Mouse (Mus musculus) heart, postnatal 25 days (tissue): ENCODE measurements at regions not wholly inside any gene's neighbourhood (a gene's known extent, or its start where the extent isn't known, plus 50 kb on each side); places are given as distances from the start of the nearest gene placed in this dataset.

Experiments used
- DNase-seq: peaks from one replicate; pipeline ENCODE4 v3.0.0; 2022; ENCODE audit warnings: low spot score
- intact Hi-C: fragments of 180-260 bp; cut with DNase I; formaldehyde crosslinking; loops from one replicate; pipeline ENCODE4 v1.15.1; 2025

- DNase-seq, result no peak
- intact Hi-C loops, result loop anchor here (5.0 kb wide), 1 partner anchor 85 kb away; no protein-coding TSS in a partner anchor
These were observed 53.2 kb downstream of the Fam43a start for GRCm38 (mm10) chr16:30652692-30653091.

- DNase-seq, result peak; percentile 58
- intact Hi-C loops, result loop anchor here (5.0 kb wide), 1 partner anchor 83 kb away; no protein-coding TSS in a partner anchor
These were observed 54.3 kb downstream of the Fam43a start for GRCm38 (mm10) chr16:30653806-30654205.

- DNase-seq, result peak; percentile 52
- intact Hi-C loops, result loop anchor here (5.0 kb wide), 1 partner anchor 83 kb away; no protein-coding TSS in a partner anchor
These were observed 54.7 kb downstream of the Fam43a start for GRCm38 (mm10) chr16:30654226-30654625.

- no peak for DNase-seq
- intact Hi-C loops, result no loop called here
These were observed 56.3 kb downstream of the Fam43a start for GRCm38 (mm10) chr16:30655798-30656221.

- intact Hi-C loops, result no loop called here
- no peak for DNase-seq
These were observed 57.4 kb downstream of the Fam43a start for GRCm38 (mm10) chr16:30656881-30657280.

- intact Hi-C loops, result no loop called here
- no peak for DNase-seq
These were observed 59.4 kb downstream of the Fam43a start for GRCm38 (mm10) chr16:30658921-30659320.

GRCm38 (mm10) chr16:30661086-30661977 is 61.8 kb downstream of the Fam43a start:
- DNase-seq, result no peak
- intact Hi-C loops, result no loop called here

GRCm38 (mm10) chr16:30663055-30663454 is 63.5 kb downstream of the Fam43a start:
- intact Hi-C loops, result no loop called here

GRCm38 (mm10) chr16:30663971-30664370 is 64.4 kb downstream of the Fam43a start:
- intact Hi-C loops, result no loop called here
- no peak for DNase-seq

More at GRCm38 (mm10) chr16:30663055-30663454, 63.5 kb downstream of the Fam43a start:
- no peak for DNase-seq

- intact Hi-C loops, result no loop called here
- DNase-seq, result no peak
These were observed 64.9 kb downstream of the Fam43a start for GRCm38 (mm10) chr16:30664433-30664832.

- DNase-seq, result no peak
- intact Hi-C loops, result loop anchor here (5.0 kb wide), 1 partner anchor 64 kb away; no protein-coding TSS in a partner anchor
These were observed 66.4 kb downstream of the Fam43a start for GRCm38 (mm10) chr16:30665881-30666280.

GRCm38 (mm10) chr16:30669883-30670282 is 70.4 kb downstream of the Fam43a start:
- no peak for DNase-seq
- intact Hi-C loops, result loop anchor here (5.0 kb wide), 1 partner anchor 68 kb away; no protein-coding TSS in a partner anchor

- intact Hi-C loops, result no loop called here
These were observed 72.1 kb downstream of the Fam43a start for GRCm38 (mm10) chr16:30671584-30671983.

GRCm38 (mm10) chr16:30672776-30673550 is 73.4 kb downstream of the Fam43a start:
- intact Hi-C loops, result no loop called here

More at GRCm38 (mm10) chr16:30671584-30671983, 72.1 kb downstream of the Fam43a start:
- no peak for DNase-seq

GRCm38 (mm10) chr16:30673662-30674061 is 74.1 kb downstream of the Fam43a start:
- intact Hi-C loops, result no loop called here
- no peak for DNase-seq

More at GRCm38 (mm10) chr16:30672776-30673550, 73.4 kb downstream of the Fam43a start:
- no peak for DNase-seq

- no peak for DNase-seq
- intact Hi-C loops, result no loop called here
These were observed 76.3 kb downstream of the Fam43a start for GRCm38 (mm10) chr16:30675829-30676228.

- intact Hi-C loops, result no loop called here
- no peak for DNase-seq
These were observed 77.5 kb downstream of the Fam43a start for GRCm38 (mm10) chr16:30677016-30677415.

- no peak for DNase-seq
- intact Hi-C loops, result no loop called here
These were observed 78.6 kb downstream of the Fam43a start for GRCm38 (mm10) chr16:30677896-30678707.

- intact Hi-C loops, result no loop called here
- no peak for DNase-seq
These were observed 79.4 kb downstream of the Fam43a start for GRCm38 (mm10) chr16:30678708-30679492.
